Mouse (Mus musculus) C2C12 (cell line): ENCODE data around the gene Sema4g. TPM values are rescaled to one million over a fixed set of nuclear protein-coding genes. Genes with fewer than 3 reads are reported as not detected.

Experiments
- H3K27me3 ChIP-seq: one replicate; pipeline ENCODE4 v1.6.1; 2011; ENCODE audit not compliant: control insufficient read depth, insufficient read depth, insufficient read length
- H3K36me3 ChIP-seq: one replicate; pipeline ENCODE4 v1.6.1; 2011; ENCODE audit not compliant: control insufficient read depth, insufficient read depth
- H3K4me3 ChIP-seq: one replicate; pipeline ENCODE4 v1.5.1; 2011; ENCODE audit warnings: mild to moderate bottlenecking, control low read depth; ENCODE audit not compliant: poor library complexity, insufficient read depth, severe bottlenecking
- H3K79me2 ChIP-seq: one replicate; pipeline ENCODE4 v1.6.1; 2011; ENCODE audit not compliant: control insufficient read depth, insufficient read depth
- H3K79me3 ChIP-seq: one replicate; pipeline ENCODE4 v1.6.1; 2011; ENCODE audit warnings: low read depth, control low read depth
- H3ac ChIP-seq: one replicate; pipeline ENCODE3; 2011; ENCODE audit warnings: low read depth; ENCODE audit not compliant: control insufficient read depth, insufficient read length
- CEBPB ChIP-seq: IDR thresholded peaks from one replicate; pipeline ENCODE4 v1.6.1; 2011; ENCODE audit warnings: low read depth, mild to moderate bottlenecking, control low read depth, moderate library complexity
- CTCF ChIP-seq: IDR thresholded peaks from one replicate; pipeline ENCODE4 v1.5.1; 2011; ENCODE audit not compliant: control insufficient read depth, insufficient read depth, insufficient read length
- FOSL1 ChIP-seq: IDR thresholded peaks from one replicate; pipeline ENCODE4 v1.8.0; 2011; ENCODE audit warnings: mild to moderate bottlenecking, low read length; ENCODE audit not compliant: poor library complexity, insufficient read depth, severe bottlenecking
- MAX ChIP-seq: IDR thresholded peaks from one replicate; pipeline ENCODE4 v1.6.1; 2011; ENCODE audit warnings: mild to moderate bottlenecking, control low read depth
- MYOD1 ChIP-seq: IDR thresholded peaks from one replicate; pipeline ENCODE4 v1.6.1; 2011; ENCODE audit warnings: low read depth; ENCODE audit not compliant: control insufficient read depth, insufficient read length
- MYOG ChIP-seq: IDR thresholded peaks from one replicate; pipeline ENCODE4 v1.6.1; 2011; ENCODE audit not compliant: control insufficient read depth, insufficient read length; ENCODE audit errors: extremely low read depth
- USF1 ChIP-seq: IDR thresholded peaks from one replicate; pipeline ENCODE4 v1.6.1; 2011; ENCODE audit warnings: low read depth, mild to moderate bottlenecking, control low read depth, moderate library complexity
- polyA plus RNA-seq: library from polyadenylated mRNA; unstranded; fragments of >200 nt; fragmentation: generic; extraction: Trizol; gene quantifications from one replicate; pipeline ENCODE4 v1.2.1, GENCODE M21; 2012; ENCODE audit warnings: missing spikeins

The Sema4g gene
- polyA plus RNA-seq, 1 experiment = 0.30 TPM

DNA sequence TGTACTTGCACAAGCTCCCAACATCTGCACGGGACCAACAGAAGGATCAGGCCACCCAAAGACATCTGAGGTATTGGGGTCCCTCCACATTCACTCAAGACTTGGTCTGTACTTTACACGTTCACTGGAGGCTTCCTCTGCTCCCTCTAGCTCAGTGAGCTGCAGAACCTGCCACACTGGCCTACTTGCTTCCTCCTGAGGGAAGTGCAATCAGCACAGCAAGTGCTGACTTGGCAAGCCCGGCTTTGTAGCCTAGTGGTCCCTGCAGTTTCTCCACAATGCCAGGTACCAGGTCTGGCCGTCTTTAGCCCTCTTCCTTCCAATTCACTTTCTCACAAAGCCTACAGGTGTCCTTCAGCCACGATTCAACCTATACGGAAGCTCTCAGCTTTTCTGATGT is 1.9 kb upstream of the Sema4g start:
- Histone ChIP-seq H3K79me2 (no peaks in the 10 kb centered on the region), H3ac (no peak overlapping the region), H3K36me3 (peaks cover 13% of the 10 kb centered on the region), H3K4me3 (no peak overlapping the region), H3K27me3 (no peaks in the 10 kb centered on the region), H3K79me3 (no peaks in the 10 kb centered on the region)
- TF ChIP-seq MAX = no peak
- no peak for TF ChIP-seq FOSL1
- no peak for TF ChIP-seq CTCF
- no peak for TF ChIP-seq MYOD1
- no peak for TF ChIP-seq MYOG
- TF ChIP-seq CEBPB = no peak
- TF ChIP-seq USF1 = no peak

- Histone ChIP-seq H3K79me3 (no peaks in the 10 kb centered on the region), H3K36me3 (peaks cover 4% of the 10 kb centered on the region), H3K79me2 (no peaks in the 10 kb centered on the region), H3K27me3 (no peaks in the 10 kb centered on the region), H3K4me3 (no peak overlapping the region), H3ac (no peak overlapping the region)
- no peak for TF ChIP-seq FOSL1
- TF ChIP-seq CTCF = no peak
- no peak for TF ChIP-seq USF1
- TF ChIP-seq MYOD1 = no peak
- TF ChIP-seq MYOG = no peak
- no peak for TF ChIP-seq CEBPB
- no peak for TF ChIP-seq MAX
These were observed 1.1 kb upstream of the Sema4g start for GRCm38 (mm10) chr19:44987851-44988250.

GRCm38 (mm10) chr19:44988321-44988720 is 580 bp upstream of the Sema4g start:
- Histone ChIP-seq H3K27me3 (no peaks in the 10 kb centered on the region), H3K79me3 (no peaks in the 10 kb centered on the region), H3K79me2 (no peaks in the 10 kb centered on the region), H3ac (no peak overlapping the region), H3K36me3 (peaks cover 3% of the 10 kb centered on the region), H3K4me3 (no peak overlapping the region)
- TF ChIP-seq MYOG = no peak
- no peak for TF ChIP-seq MAX
- TF ChIP-seq FOSL1 = no peak
- no peak for TF ChIP-seq CTCF
- no peak for TF ChIP-seq MYOD1
- no peak for TF ChIP-seq CEBPB
- TF ChIP-seq USF1 = no peak

GRCm38 (mm10) chr19:44989567-44990495 is 930 bp downstream of the Sema4g start:
- Histone ChIP-seq H3K36me3 (no peaks in the 10 kb centered on the region), H3K79me2 (no peaks in the 10 kb centered on the region), H3ac (no peak overlapping the region), H3K27me3 (no peaks in the 10 kb centered on the region), H3K4me3 (no peak overlapping the region), H3K79me3 (no peaks in the 10 kb centered on the region)
- no peak for TF ChIP-seq CTCF
- no peak for TF ChIP-seq MYOG

- H3ac ChIP-seq = no peak overlapping the region
- H3K4me3 ChIP-seq = no peak overlapping the region
- TF ChIP-seq FOSL1 (no peak), CEBPB (no peak), USF1 (no peak), MAX (no peak), MYOD1 (no peak), CTCF (no peak), MYOG (no peak)
- no peaks in the 10 kb centered on the region for H3K79me3 ChIP-seq
- H3K36me3 ChIP-seq = no peaks in the 10 kb centered on the region
- H3K27me3 ChIP-seq = no peaks in the 10 kb centered on the region
- no peaks in the 10 kb centered on the region for H3K79me2 ChIP-seq
These were observed 2.1 kb downstream of the Sema4g start for GRCm38 (mm10) chr19:44991031-44991430.

DNA sequence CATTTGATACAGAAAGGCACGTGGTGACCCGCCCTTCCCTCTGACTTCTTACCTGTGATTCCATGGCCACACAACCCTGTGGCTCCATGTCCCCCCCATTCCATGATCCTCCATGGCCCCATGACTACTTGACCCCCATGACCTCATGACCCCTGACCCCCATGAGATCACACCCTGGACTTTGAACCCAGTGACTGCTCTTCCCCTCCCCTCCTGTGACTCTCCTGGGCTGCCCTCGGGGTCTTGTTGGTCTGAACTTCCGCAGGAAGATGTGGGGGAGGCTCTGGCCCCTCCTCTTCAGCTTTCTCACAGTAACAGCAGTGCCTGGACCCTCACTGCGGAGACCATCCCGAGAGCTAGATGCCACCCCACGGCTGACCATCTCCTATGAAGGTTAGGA is 3.3 kb downstream of the Sema4g start:
- Histone ChIP-seq H3K4me3 (no peak overlapping the region), H3K36me3 (no peaks in the 10 kb centered on the region), H3ac (no peak overlapping the region), H3K79me2 (no peaks in the 10 kb centered on the region), H3K79me3 (no peaks in the 10 kb centered on the region), H3K27me3 (no peaks in the 10 kb centered on the region)
- no peak for TF ChIP-seq MYOG
